In genomic region chr5:137376722-137377121, GRCm38 (mm10) we compare ENCODE assay signal across 9 mouse cellular contexts. TPM values are rescaled to one million over a fixed set of nuclear protein-coding genes. Genes with fewer than 3 reads are reported as not detected.
DNase-seq lines count a peak whose midpoint lies in the region; ATAC-seq and TF ChIP-seq lines count a peak whose summit lies in the region.
"Had no signal": no experiment of that assay in that cellular context is flagged by ENCODE, and none has a peak within 500 bp of the region (broad histone marks: within the 10 kb centered on the region; RNA-seq: fewer than 3 reads in every experiment).

No protein-coding gene starts in this region.

- DNase-seq in heart, adult 2 months: no peak
- DNase-seq in heart, adult 9 months (ENCODE audit: low spot score in 2 of 2): no peak
- no peak for DNase-seq in midbrain, embryonic 11.5 days (ENCODE audit: low spot score, missing footprints)
- peak; percentile 45 for DNase-seq in limb, embryonic 11.5 days (ENCODE audit: low spot score)
- no peak for DNase-seq in thymus, postnatal 14 days
- DNase-seq in thymus, adult 18-20 months: no peak
- no peak for DNase-seq in gastrocnemius, adult 8-10 months (ENCODE audit: low spot score in 2 of 2)
- DNase-seq: cerebellum, adult 2 months had no signal

- peaks cover 7% of the 10 kb centered on the region for H3K36me3 ChIP-seq in heart, adult 2 months (ENCODE audit: control insufficient read depth, insufficient read depth, low read length)
- H3K36me3 ChIP-seq in midbrain, embryonic 11.5 days (ENCODE audit: control insufficient read depth, insufficient read depth, low read length): peaks cover 19% of the 10 kb centered on the region
- no peaks in the 10 kb centered on the region for H3K36me3 ChIP-seq in midbrain, embryonic 15.5 days (replicated peaks)
- H3K36me3 ChIP-seq in limb, embryonic 11.5 days (ENCODE audit: control insufficient read depth, insufficient read depth, low read length): peaks cover 24% of the 10 kb centered on the region

- 0 out of 2 replicates have a peak, but pooled peaks have one; percentile 5 for TF ChIP-seq EP300 in heart, adult 2 months (IDR thresholded peaks at IDR 0.05; ENCODE audit: insufficient read depth, low read depth, low read length)

- H3K4me1 ChIP-seq in heart, adult 2 months (ENCODE audit: control insufficient read depth, insufficient read depth, low read length): peaks cover 14% of the 10 kb centered on the region
- no peaks in the 10 kb centered on the region; the same call in 1 of the 2 replicates for H3K4me1 ChIP-seq in midbrain, embryonic 11.5 days (ENCODE audit: control insufficient read depth, insufficient read depth, low read length)
- H3K4me1 ChIP-seq in midbrain, embryonic 15.5 days: 0 out of 2 replicates have a peak, but pooled peaks cover 6% of the 10 kb centered on the region
- 0 out of 2 replicates have a peak, but pooled peaks cover 2% of the 10 kb centered on the region for H3K4me1 ChIP-seq in limb, embryonic 11.5 days (ENCODE audit: control insufficient read depth, insufficient read depth, low read length)

- no peak overlapping the region for H3K9ac ChIP-seq in heart, adult 2 months (ENCODE audit: low read depth, low read length)
- no peak overlapping the region for H3K9ac ChIP-seq in midbrain, embryonic 11.5 days (ENCODE audit: low read length)
- no peak overlapping the region for H3K9ac ChIP-seq in midbrain, embryonic 15.5 days
- H3K9ac ChIP-seq in limb, embryonic 11.5 days (ENCODE audit: low read length): no peak overlapping the region

- no peak; the same call in 1 of the 2 replicates for TF ChIP-seq POLR2A in heart, adult 2 months (IDR thresholded peaks at IDR 0.05; ENCODE audit: insufficient read depth, low read depth, low read length)

- H3K9me3 ChIP-seq in midbrain, embryonic 11.5 days (ENCODE audit: control insufficient read depth, low read length): no peaks in the 10 kb centered on the region
- H3K9me3 ChIP-seq in midbrain, embryonic 15.5 days: no peaks in the 10 kb centered on the region
- no peaks in the 10 kb centered on the region for H3K9me3 ChIP-seq in limb, embryonic 11.5 days (ENCODE audit: control insufficient read depth, low read length)

- WGBS in heart, adult 2 months: 34% methylated on average over 9 of the region's 9 CpGs
- WGBS in midbrain, embryonic 11.5 days: 53% methylated on average over 9 of the region's 9 CpGs
- 48% methylated on average over 9 of the region's 9 CpGs for WGBS in midbrain, embryonic 15.5 days
- WGBS in limb, embryonic 11.5 days: 51% methylated on average over 9 of the region's 9 CpGs

- peak; percentile 29; the same call in 1 of the 2 replicates for ATAC-seq in midbrain, embryonic 11.5 days (ENCODE audit: low FRiP score)
- ATAC-seq in midbrain, embryonic 15.5 days (replicated peaks): no peak
- ATAC-seq in limb, embryonic 11.5 days (ENCODE audit: insufficient number of reproducible peaks, low FRiP score, low TSS enrichment, low read depth): peak; percentile 15

- intact Hi-C loops in heart, adult 2 months (cut with DNase I): loop anchor here (1.0 to 5.0 kb wide), 3 partner anchors 26 to 244 kb away; partner anchors contain the start of gene Ephb4

- no peak overlapping the region for H3K4me2 ChIP-seq in midbrain, embryonic 11.5 days
- H3K4me2 ChIP-seq in midbrain, embryonic 15.5 days: no peak overlapping the region
- no peak overlapping the region for H3K4me2 ChIP-seq in limb, embryonic 11.5 days (ENCODE audit: low read depth, severe bottlenecking)

- H3K27me3 ChIP-seq in heart, adult 2 months (ENCODE audit: control insufficient read depth, insufficient read depth, low read length): no peaks in the 10 kb centered on the region
- no peaks in the 10 kb centered on the region for H3K27me3 ChIP-seq in midbrain, embryonic 11.5 days (ENCODE audit: control insufficient read depth, insufficient read depth, low read length)
- no peaks in the 10 kb centered on the region for H3K27me3 ChIP-seq in midbrain, embryonic 15.5 days (replicated peaks)
- no peaks in the 10 kb centered on the region for H3K27me3 ChIP-seq in limb, embryonic 11.5 days (ENCODE audit: control insufficient read depth, insufficient read depth, low read length)

- H3K27ac ChIP-seq in heart, adult 2 months: no peak overlapping the region
- H3K27ac ChIP-seq in midbrain, embryonic 11.5 days (ENCODE audit: low read depth, low read length): no peak overlapping the region
- no peak overlapping the region for H3K27ac ChIP-seq in midbrain, embryonic 15.5 days
- H3K27ac ChIP-seq in limb, embryonic 11.5 days (replicated peaks; ENCODE audit: low read depth, low read length): no peak overlapping the region

- no peaks in the 10 kb centered on the region for H3K79me2 ChIP-seq in heart, adult 2 months (replicated peaks; ENCODE audit: control insufficient read depth, insufficient read depth, low read length)

- no peak overlapping the region for H3K4me3 ChIP-seq in heart, adult 2 months
- H3K4me3 ChIP-seq in midbrain, embryonic 11.5 days (ENCODE audit: low read depth, low read length): no peak overlapping the region
- H3K4me3 ChIP-seq in midbrain, embryonic 15.5 days: no peak overlapping the region
- no peak overlapping the region for H3K4me3 ChIP-seq in limb, embryonic 11.5 days (ENCODE audit: low read depth, low read length)

- TF ChIP-seq CTCF in heart, adult 2 months (IDR thresholded peaks at IDR 0.05): no peak

RNA-seq across cellular contexts. Expression of gene Ephb4, which starts 26.8 kb away (rescaled TPM):
- total RNA-seq in heart, adult 2 months (2021): 10 to 100 TPM; 45.9 to 53.9 TPM
- polyA plus RNA-seq in heart, adult 2 months (2012; rRNA removed): 35.2 and 51.8 TPM in 2 replicates
- 19.0 and 20.8 TPM in 2 replicates for polyA plus RNA-seq in midbrain, embryonic 11.5 days (2014; fragmentation: Nextera tagmentation; extraction: Ambion mirVana)
- polyA plus RNA-seq in midbrain, embryonic 15.5 days (2015; fragmentation: Nextera tagmentation; extraction: Ambion mirVana): 6.8 and 8.7 TPM in 2 replicates
- polyA plus RNA-seq in limb, embryonic 11.5 days (2014; fragmentation: Nextera tagmentation; extraction: Ambion mirVana): 71.2 and 76.7 TPM in 2 replicates
- total RNA-seq in gastrocnemius, adult 8-10 months (2022): 10 to 100 TPM in 1 of 4 experiments, 1 to 10 TPM in 3; 6.9 to 10.7 (median 8.6) TPM

RNA-seq across cellular contexts. Expression of gene Slc12a9, which starts 43.3 kb away (rescaled TPM):
- total RNA-seq in heart, adult 2 months (2021): 1 to 10 TPM; 1.7 to 2.2 TPM
- 6.0 and 8.9 TPM in 2 replicates for polyA plus RNA-seq in heart, adult 2 months (2012; rRNA removed)
- 5.8 TPM in 2 replicates for polyA plus RNA-seq in midbrain, embryonic 11.5 days (2014; fragmentation: Nextera tagmentation; extraction: Ambion mirVana)
- polyA plus RNA-seq in midbrain, embryonic 15.5 days (2015; fragmentation: Nextera tagmentation; extraction: Ambion mirVana): 27.7 and 29.5 TPM in 2 replicates
- 4.7 and 6.4 TPM in 2 replicates for polyA plus RNA-seq in limb, embryonic 11.5 days (2014; fragmentation: Nextera tagmentation; extraction: Ambion mirVana)
- total RNA-seq in gastrocnemius, adult 8-10 months (2022): 1 to 10 TPM; 1.7 to 3.6 (median 1.9) TPM
